Mouse (Mus musculus): ENCODE measurements around the gene Uvrag. TPM values are rescaled to one million over a fixed set of nuclear protein-coding genes. Genes with fewer than 3 reads are reported as not detected.

The Uvrag gene
- 10 to 100 TPM; 28.2 to 28.3 TPM for total RNA-seq (2021)
- long read RNA-seq, experiment 1, full-length matches to known transcripts: 37 of 42 reads
- long read RNA-seq, experiment 1, partial matches to known transcripts: 2 of 42 reads
- long read RNA-seq, experiment 1, other reads (novel, unspliced or antisense): 3 of 42 reads
- long read RNA-seq, experiment 2, full-length matches to known transcripts: 27 of 33 reads
- long read RNA-seq, experiment 2, partial matches to known transcripts: 3 of 33 reads
- long read RNA-seq, experiment 2, other reads (novel, unspliced or antisense): 3 of 33 reads

GRCm38 (mm10) chr7:99140984-99141918 lies at the start of gene Uvrag:
Gene Uvrag (minus strand): TSS chr7:99141141.
- intact Hi-C loops (cut with DNase I): loop anchor here (2.0 kb wide), 1 partner anchor 34 kb away; no protein-coding TSS in a partner anchor
- DNase-seq: peak; percentile 99

- intact Hi-C loops (cut with DNase I): no loop called here
- DNase-seq: no peak
Measured at GRCm38 (mm10) chr7:99189885-99190284, 48.9 kb upstream of the Uvrag start.

GRCm38 (mm10) chr7:99188630-99189029 lies 47.7 kb upstream of the Uvrag start:
- intact Hi-C loops (cut with DNase I): no loop called here
- DNase-seq: no peak

GRCm38 (mm10) chr7:99187451-99187850 lies 46.5 kb upstream of the Uvrag start:
- DNase-seq: peak in 1 of 2 experiments; percentile 45
- intact Hi-C loops (cut with DNase I): no loop called here

- intact Hi-C loops (cut with DNase I): no loop called here
- DNase-seq: no peak
Measured at GRCm38 (mm10) chr7:99185405-99185804, 44.5 kb upstream of the Uvrag start.

GRCm38 (mm10) chr7:99183751-99184150 lies 42.8 kb upstream of the Uvrag start:
- no peak for DNase-seq

GRCm38 (mm10) chr7:99182432-99183172 lies 41.7 kb upstream of the Uvrag start, which contains the start of gene Dgat2:
Gene Dgat2 (minus strand): TSS chr7:99182719.
- DNase-seq: peak; percentile 92 to 95
- intact Hi-C loops (cut with DNase I): loop anchor here (2.0 kb wide), 1 partner anchor 18 kb away; no protein-coding TSS in a partner anchor

More at GRCm38 (mm10) chr7:99183751-99184150, 42.8 kb upstream of the Uvrag start:
- intact Hi-C loops (cut with DNase I): loop anchor here (2.0 kb wide), 1 partner anchor 17 kb away; no protein-coding TSS in a partner anchor

GRCm38 (mm10) chr7:99181619-99182431 lies 40.9 kb upstream of the Uvrag start:
- no peak for DNase-seq

GRCm38 (mm10) chr7:99180162-99180561 lies 39.2 kb upstream of the Uvrag start:
- no peak for DNase-seq
- intact Hi-C loops (cut with DNase I): no loop called here

More at GRCm38 (mm10) chr7:99181619-99182431, 40.9 kb upstream of the Uvrag start:
- intact Hi-C loops (cut with DNase I): loop anchor here (2.0 kb wide), 1 partner anchor 19 kb away; no protein-coding TSS in a partner anchor

- intact Hi-C loops (cut with DNase I): no loop called here
- no peak for DNase-seq
Measured at GRCm38 (mm10) chr7:99179271-99179670, 38.3 kb upstream of the Uvrag start.

- intact Hi-C loops (cut with DNase I): no loop called here
- DNase-seq: no peak
Measured at GRCm38 (mm10) chr7:99177386-99177785, 36.4 kb upstream of the Uvrag start.

GRCm38 (mm10) chr7:99175666-99176065 lies 34.7 kb upstream of the Uvrag start:
- intact Hi-C loops (cut with DNase I): no loop called here
- no peak for DNase-seq

- intact Hi-C loops (cut with DNase I): no loop called here
- DNase-seq: no peak
Measured at GRCm38 (mm10) chr7:99175118-99175517, 34.2 kb upstream of the Uvrag start.

- intact Hi-C loops (cut with DNase I): no loop called here
- no peak for DNase-seq
Measured at GRCm38 (mm10) chr7:99174006-99174405, 33.1 kb upstream of the Uvrag start.

- intact Hi-C loops (cut with DNase I): no loop called here
- DNase-seq: peak; percentile 28 to 59
Measured at GRCm38 (mm10) chr7:99172898-99173297, 32.0 kb upstream of the Uvrag start.

- intact Hi-C loops (cut with DNase I): no loop called here
- DNase-seq: no peak
Measured at GRCm38 (mm10) chr7:99171730-99172463, 31.0 kb upstream of the Uvrag start.

- intact Hi-C loops (cut with DNase I): no loop called here
- no peak for DNase-seq
Measured at GRCm38 (mm10) chr7:99170519-99170918, 29.6 kb upstream of the Uvrag start.

- intact Hi-C loops (cut with DNase I): no loop called here
- no peak for DNase-seq
Measured at GRCm38 (mm10) chr7:99169717-99170403, 28.9 kb upstream of the Uvrag start.

All from heart, postnatal 14 days (tissue).